8 mouse cellular contexts compared by ENCODE assay signal in genomic region chr5:21736956-21737585, GRCm38 (mm10). TPM values are rescaled to one million over a fixed set of nuclear protein-coding genes. Genes with fewer than 3 reads are reported as not detected.
A peak's percentile ranks its signal among the peaks of the same experiment; 100 is the strongest.
DNase-seq lines count a peak whose midpoint lies in the region; ATAC-seq lines count a peak whose summit lies in the region.

Gene Pmpcb, plus strand, starts transcription at chr5:21737141.

- ATAC-seq in hindbrain, embryonic 13.5 days (ENCODE audit: low FRiP score) = peak; percentile 80

- peak within 1 kb of the TSS; percentile 84 for H3K4me3 ChIP-seq in hindbrain, embryonic 13.5 days

- no peaks in the 10 kb centered on the region for H3K9me3 ChIP-seq in hindbrain, embryonic 13.5 days

- peaks cover 28% of the 10 kb centered on the region for H3K36me3 ChIP-seq in hindbrain, embryonic 13.5 days

- peak within 1 kb of the TSS; percentile 90 for H3K27ac ChIP-seq in hindbrain, embryonic 13.5 days

- under 1% methylated on average over 42 of the region's 42 CpGs for WGBS in hindbrain, embryonic 13.5 days

- peak; percentile 92 for DNase-seq in NIH3T3 (ENCODE audit: low read depth)
- DNase-seq in cerebellum, postnatal 10 days = peak; percentile 94 to 97
- DNase-seq in frontal cortex, postnatal 14 days (ENCODE audit: low spot score in 2 of 2) = peak; percentile 83 to 91
- peak; percentile 82 to 88 for DNase-seq in layer of hippocampus, postnatal 25 days (ENCODE audit: extremely low spot score in 1 of 2, low spot score in 1 of 2)
- DNase-seq in lung, postnatal 25 days (ENCODE audit: low spot score) = peak; percentile 90
- peak; percentile 96 for DNase-seq in retina, embryonic 14.5 days (ENCODE audit: low spot score)
- peak; percentile 91 for DNase-seq in thymus, postnatal 4 days

- H3K9ac ChIP-seq in hindbrain, embryonic 13.5 days = peak within 1 kb of the TSS; percentile 95

- H3K27me3 ChIP-seq in hindbrain, embryonic 13.5 days = no peaks in the 10 kb centered on the region

- H3K4me2 ChIP-seq in hindbrain, embryonic 13.5 days = peak within 1 kb of the TSS; percentile 89

- H3K4me1 ChIP-seq in hindbrain, embryonic 13.5 days (replicated peaks) = peaks cover 33% of the 10 kb centered on the region

RNA-seq across cellular contexts. Expression of gene Pmpcb, which starts in this region (rescaled TPM):
- polyA plus RNA-seq in hindbrain, embryonic 13.5 days (2015; fragmentation: Nextera tagmentation; extraction: Ambion mirVana) = 79.5 and 81.3 TPM in 2 replicates
- 10 to 100 TPM; 70.7 to 75.8 TPM for total RNA-seq in layer of hippocampus, postnatal 25 days (2021)

Comparison
In these comparisons a context has a peak if more than half of its experiments do, and no peak if none do; other contexts are left out.
1. Peak in every context shown above with its lines: DNase-seq, ATAC-seq, H3K4me3 ChIP-seq and H3K27ac ChIP-seq.